Mouse (Mus musculus): ENCODE measurements at regions not wholly inside any gene's neighbourhood (a gene's known extent, or its start where the extent isn't known, plus 50 kb on each side); places are given as distances from the start of the nearest gene placed in this dataset.

GRCm38 (mm10) chr2:169191465-169191864 lies 236.1 kb upstream of the Zfp64 start:
- intact Hi-C loops (cut with DNase I), result no loop called here

DNA sequence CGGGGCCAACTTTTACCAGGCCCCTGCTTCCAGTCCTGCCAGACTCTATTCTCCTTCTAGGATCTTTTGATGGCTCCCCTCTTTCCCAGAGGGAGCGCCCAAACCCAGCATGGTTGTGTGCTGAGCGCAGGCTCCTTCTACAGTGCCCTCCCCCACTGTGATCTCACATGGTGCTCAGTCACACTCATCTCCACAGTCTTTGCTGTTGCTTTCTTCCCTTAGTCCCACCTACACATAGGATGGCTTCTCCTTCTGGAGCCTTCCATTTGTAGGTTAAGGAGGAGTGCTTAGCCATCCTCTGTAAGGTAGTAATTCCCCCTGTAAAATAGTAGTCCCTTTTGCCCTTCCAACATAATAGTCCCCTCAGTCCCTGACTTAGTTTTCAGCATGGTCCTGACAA lies 222.2 kb upstream of the Zfp64 start:
- Histone ChIP-seq H3K27me3 (ENCODE audit: control insufficient read depth, insufficient read depth, low read length) (no peaks in the 10 kb centered on the region), H3K79me2 (replicated peaks; ENCODE audit: control insufficient read depth, insufficient read depth, low read length) (no peaks in the 10 kb centered on the region), H3K27ac (no peak overlapping the region), H3K4me1 (ENCODE audit: control insufficient read depth, insufficient read depth, low read length) (no peaks in the 10 kb centered on the region), H3K4me3 (no peak overlapping the region), H3K36me3 (ENCODE audit: control insufficient read depth, insufficient read depth, low read length) (no peaks in the 10 kb centered on the region), H3K9ac (ENCODE audit: low read depth, low read length) (no peak overlapping the region)
- TF ChIP-seq CTCF (IDR thresholded peaks at IDR 0.05), result no peak
- TF ChIP-seq EP300 (IDR thresholded peaks at IDR 0.05; ENCODE audit: insufficient read depth, low read depth, low read length), result no peak
- TF ChIP-seq POLR2A (IDR thresholded peaks at IDR 0.05; ENCODE audit: insufficient read depth, low read depth, low read length), result no peak
- 83% methylated on average over 3 of the region's 3 CpGs for WGBS
- intact Hi-C loops (cut with DNase I), result no loop called here
- no peak for DNase-seq

More at GRCm38 (mm10) chr2:169191465-169191864, 236.1 kb upstream of the Zfp64 start:
- H3K79me2 ChIP-seq (replicated peaks; ENCODE audit: control insufficient read depth, insufficient read depth, low read length), result no peaks in the 10 kb centered on the region
- H3K27ac ChIP-seq, result no peak overlapping the region
- no peak overlapping the region for H3K4me3 ChIP-seq
- H3K27me3 ChIP-seq (ENCODE audit: control insufficient read depth, insufficient read depth, low read length), result no peaks in the 10 kb centered on the region
- 72% methylated on average over 10 of the region's 10 CpGs for WGBS
- no peaks in the 10 kb centered on the region for H3K36me3 ChIP-seq (ENCODE audit: control insufficient read depth, insufficient read depth, low read length)
- TF ChIP-seq POLR2A (IDR thresholded peaks at IDR 0.05; ENCODE audit: insufficient read depth, low read depth, low read length) (no peak), EP300 (IDR thresholded peaks at IDR 0.05; ENCODE audit: insufficient read depth, low read depth, low read length) (no peak), CTCF (IDR thresholded peaks at IDR 0.05) (no peak)
- H3K9ac ChIP-seq (ENCODE audit: low read depth, low read length), result no peak overlapping the region
- DNase-seq, result no peak
- H3K4me1 ChIP-seq (ENCODE audit: control insufficient read depth, insufficient read depth, low read length), result no peaks in the 10 kb centered on the region

DNA sequence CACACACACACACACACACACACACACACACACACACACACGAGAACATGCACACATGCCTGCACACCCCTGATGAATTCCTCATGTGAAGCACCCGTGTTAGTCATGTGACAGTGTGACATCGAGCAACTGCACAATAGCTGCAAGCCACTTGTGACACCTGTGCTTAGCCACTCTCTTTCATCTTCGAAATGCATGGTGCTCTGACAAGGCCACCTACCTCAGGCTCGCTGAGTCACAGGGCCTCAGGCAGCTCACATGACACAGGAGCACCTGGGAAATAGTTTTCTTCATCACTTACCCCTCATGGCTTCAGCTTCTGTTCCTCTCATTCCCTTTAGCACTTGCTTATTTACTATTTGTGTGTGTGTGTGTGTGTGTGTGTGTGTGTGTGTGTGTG lies 213.4 kb upstream of the Zfp64 start:
- no peak overlapping the region for H3K4me3 ChIP-seq
- WGBS, result 75% methylated on average over 5 of the region's 5 CpGs
- DNase-seq, result no peak
- no peak overlapping the region for H3K27ac ChIP-seq
- H3K79me2 ChIP-seq (replicated peaks; ENCODE audit: control insufficient read depth, insufficient read depth, low read length), result no peaks in the 10 kb centered on the region
- H3K9ac ChIP-seq (ENCODE audit: low read depth, low read length), result no peak overlapping the region
- no peaks in the 10 kb centered on the region for H3K36me3 ChIP-seq (ENCODE audit: control insufficient read depth, insufficient read depth, low read length)
- TF ChIP-seq EP300 (IDR thresholded peaks at IDR 0.05; ENCODE audit: insufficient read depth, low read depth, low read length), result no peak
- no peak for TF ChIP-seq POLR2A (IDR thresholded peaks at IDR 0.05; ENCODE audit: insufficient read depth, low read depth, low read length)
- no peak for TF ChIP-seq CTCF (IDR thresholded peaks at IDR 0.05)
- intact Hi-C loops (cut with DNase I), result no loop called here
- H3K4me1 ChIP-seq (ENCODE audit: control insufficient read depth, insufficient read depth, low read length), result no peaks in the 10 kb centered on the region
- H3K27me3 ChIP-seq (ENCODE audit: control insufficient read depth, insufficient read depth, low read length), result no peaks in the 10 kb centered on the region

DNA sequence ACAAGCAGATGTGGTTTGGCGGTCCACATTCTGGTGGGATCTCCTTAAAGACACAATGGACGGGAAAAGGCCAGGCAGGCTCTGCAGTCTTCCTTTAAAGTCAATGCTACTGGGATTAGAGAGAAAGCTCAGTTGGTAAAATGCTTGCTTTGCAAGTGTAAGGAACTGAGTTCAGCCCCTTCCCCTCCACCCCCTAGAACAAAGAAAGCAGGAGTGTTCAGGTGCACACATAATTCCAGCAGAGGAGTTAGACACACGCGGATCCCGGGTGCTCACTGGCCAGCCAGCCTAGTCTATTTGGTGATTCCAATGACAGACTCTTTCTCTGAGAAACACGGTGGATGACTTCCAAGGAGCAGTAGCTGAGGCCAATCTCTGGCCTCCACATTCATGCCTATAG lies 213.0 kb upstream of the Zfp64 start:
- Histone ChIP-seq H3K4me3 (no peak overlapping the region), H3K79me2 (replicated peaks; ENCODE audit: control insufficient read depth, insufficient read depth, low read length) (no peaks in the 10 kb centered on the region), H3K27ac (no peak overlapping the region), H3K4me1 (ENCODE audit: control insufficient read depth, insufficient read depth, low read length) (no peaks in the 10 kb centered on the region), H3K9ac (ENCODE audit: low read depth, low read length) (no peak overlapping the region), H3K27me3 (ENCODE audit: control insufficient read depth, insufficient read depth, low read length) (no peaks in the 10 kb centered on the region), H3K36me3 (ENCODE audit: control insufficient read depth, insufficient read depth, low read length) (no peaks in the 10 kb centered on the region)
- WGBS, result 81% methylated on average over 6 of the region's 6 CpGs
- intact Hi-C loops (cut with DNase I), result no loop called here
- no peak for DNase-seq
- TF ChIP-seq POLR2A (IDR thresholded peaks at IDR 0.05; ENCODE audit: insufficient read depth, low read depth, low read length), result no peak

GRCm38 (mm10) chr2:169161651-169162050 lies 206.3 kb upstream of the Zfp64 start:
- no peak for DNase-seq
- Histone ChIP-seq H3K27me3 (ENCODE audit: control insufficient read depth, insufficient read depth, low read length) (no peaks in the 10 kb centered on the region), H3K27ac (no peak overlapping the region), H3K9ac (ENCODE audit: low read depth, low read length) (no peak overlapping the region), H3K36me3 (ENCODE audit: control insufficient read depth, insufficient read depth, low read length) (no peaks in the 10 kb centered on the region), H3K4me3 (no peak overlapping the region), H3K79me2 (replicated peaks; ENCODE audit: control insufficient read depth, insufficient read depth, low read length) (no peaks in the 10 kb centered on the region), H3K4me1 (ENCODE audit: control insufficient read depth, insufficient read depth, low read length) (no peaks in the 10 kb centered on the region; the same call in 1 of the 2 replicates)
- TF ChIP-seq EP300 (IDR thresholded peaks at IDR 0.05; ENCODE audit: insufficient read depth, low read depth, low read length) (no peak), CTCF (IDR thresholded peaks at IDR 0.05) (no peak), POLR2A (IDR thresholded peaks at IDR 0.05; ENCODE audit: insufficient read depth, low read depth, low read length) (no peak)
- intact Hi-C loops (cut with DNase I), result no loop called here
- 52% methylated on average over 8 of the region's 8 CpGs for WGBS

DNA sequence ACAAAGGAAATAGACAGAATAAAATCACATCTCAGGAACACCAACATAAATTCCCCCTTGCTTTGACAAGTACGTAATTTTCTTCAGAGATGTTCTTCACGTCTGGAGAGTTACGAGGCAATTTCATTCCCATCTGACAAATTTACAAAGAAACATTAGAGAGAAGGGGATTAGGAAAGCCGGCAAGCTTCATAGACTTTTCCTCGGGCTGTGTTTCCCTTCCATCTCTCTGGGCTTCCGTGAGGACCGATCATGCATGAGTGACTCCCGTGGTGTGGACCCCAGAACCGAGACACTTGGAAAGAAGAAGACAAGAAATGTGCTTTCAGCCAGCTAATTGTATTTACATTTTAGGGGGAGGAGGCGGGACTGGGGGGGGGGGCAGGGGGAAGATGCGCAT lies 203.4 kb upstream of the Zfp64 start:
- no peaks in the 10 kb centered on the region; the same call in 1 of the 2 replicates for H3K4me1 ChIP-seq (ENCODE audit: control insufficient read depth, insufficient read depth, low read length)
- no peak overlapping the region for H3K4me3 ChIP-seq
- TF ChIP-seq POLR2A (IDR thresholded peaks at IDR 0.05; ENCODE audit: insufficient read depth, low read depth, low read length) (no peak), CTCF (IDR thresholded peaks at IDR 0.05) (no peak), EP300 (IDR thresholded peaks at IDR 0.05; ENCODE audit: insufficient read depth, low read depth, low read length) (no peak)
- no peak overlapping the region for H3K27ac ChIP-seq
- no peaks in the 10 kb centered on the region for H3K79me2 ChIP-seq (replicated peaks; ENCODE audit: control insufficient read depth, insufficient read depth, low read length)
- intact Hi-C loops (cut with DNase I), result no loop called here
- H3K36me3 ChIP-seq (ENCODE audit: control insufficient read depth, insufficient read depth, low read length), result no peaks in the 10 kb centered on the region
- DNase-seq, result no peak
- no peak overlapping the region for H3K9ac ChIP-seq (ENCODE audit: low read depth, low read length)
- no peaks in the 10 kb centered on the region for H3K27me3 ChIP-seq (ENCODE audit: control insufficient read depth, insufficient read depth, low read length)
- 62% methylated on average over 11 of the region's 11 CpGs for WGBS

Data from heart, adult 2 months (tissue).